Mouse (Mus musculus) layer of hippocampus, postnatal 14 days (tissue): ENCODE results near the gene Hist1h1e. TPM values are rescaled to one million over a fixed set of nuclear protein-coding genes. Genes with fewer than 3 reads are reported as not detected.
"Not testable (repeated sequence)": the region's sequence is repeated elsewhere in the genome, so short reads cannot be mapped to it uniquely, and the experiment has no call there.

ENCODE experiments used
- DNase-seq, 2 experiments: peaks; one replicate each; pipeline ENCODE4 v3.0.0; 2021 to 2022; ENCODE audit warnings: low spot score in 2 of 2, mixed read lengths in 1 of 2
- total RNA-seq, 2 experiments: library from RNA; stranded (reverse); gene quantifications; 2 replicates each; pipeline ENCODE4 v1.2.3; 2021

Hist1h1e gene
- total RNA-seq, 2 experiments from 2014 or later = 63.5 to 74.1 TPM

- no peak for DNase-seq
These were observed 29.7 kb downstream of the Hist1h1e start for GRCm38 (mm10) chr13:23592614-23593013.

GRCm38 (mm10) chr13:23591886-23592285 is 30.5 kb downstream of the Hist1h1e start:
- not testable (repeated sequence) for DNase-seq

GRCm38 (mm10) chr13:23591206-23591605 is 31.2 kb downstream of the Hist1h1e start:
- no peak for DNase-seq

GRCm38 (mm10) chr13:23586940-23587225 is 35.5 kb downstream of the Hist1h1e start:
- no peak for DNase-seq

GRCm38 (mm10) chr13:23586099-23586939 is 36.0 kb downstream of the Hist1h1e start:
- no peak for DNase-seq

GRCm38 (mm10) chr13:23585442-23586098 is 36.8 kb downstream of the Hist1h1e start:
- DNase-seq = peak; percentile 61 to 89

GRCm38 (mm10) chr13:23585029-23585441 is 37.3 kb downstream of the Hist1h1e start:
- DNase-seq = peak; percentile 68 to 71

- no peak for DNase-seq
These were observed 38.0 kb downstream of the Hist1h1e start for GRCm38 (mm10) chr13:23584331-23584730.

- DNase-seq = no peak
These were observed 38.8 kb downstream of the Hist1h1e start for GRCm38 (mm10) chr13:23583387-23584068.

- DNase-seq = no peak
These were observed 39.9 kb downstream of the Hist1h1e start for GRCm38 (mm10) chr13:23582219-23583056.

GRCm38 (mm10) chr13:23581408-23582218 is 40.7 kb downstream of the Hist1h1e start, which contains the start of gene Hist1h4d:
Gene Hist1h4d, plus strand, starts transcription at chr13:23581598.
- peak; percentile 97 to 99 for DNase-seq

- DNase-seq = no peak
These were observed 44.5 kb downstream of the Hist1h1e start for GRCm38 (mm10) chr13:23577835-23578234.

GRCm38 (mm10) chr13:23576906-23577639 is 45.3 kb downstream of the Hist1h1e start:
- DNase-seq = no peak

GRCm38 (mm10) chr13:23576351-23576881 is 45.9 kb downstream of the Hist1h1e start:
- no peak for DNase-seq

GRCm38 (mm10) chr13:23575864-23576313 is 46.5 kb downstream of the Hist1h1e start:
- not testable (repeated sequence) for DNase-seq

- peak in 1 of 2 experiments; percentile 87 for DNase-seq
These were observed 47.0 kb downstream of the Hist1h1e start, which contains the start of gene Hist1h3d for GRCm38 (mm10) chr13:23575271-23575851. Gene Hist1h3d, plus strand, starts transcription at chr13:23575763.

GRCm38 (mm10) chr13:23574546-23575170 is 47.7 kb downstream of the Hist1h1e start:
- not testable (repeated sequence) for DNase-seq
